Mouse (Mus musculus): Measurements from ENCODE around the gene Mvb12b. TPM values are rescaled to one million over a fixed set of nuclear protein-coding genes. Genes with fewer than 3 reads are reported as not detected.

The Mvb12b gene
- polyA plus RNA-seq, 1 experiment from 2014 or later, result 55.6 TPM

GRCm38 (mm10) chr2:33820037-33820436 is 67.7 kb downstream of the Mvb12b start:
- H3K4me2 ChIP-seq (replicated peaks), result no peak overlapping the region
- WGBS, result 84% methylated on average over 5 of the region's 5 CpGs
- H3K9me3 ChIP-seq, result no peaks in the 10 kb centered on the region
- H3K27ac ChIP-seq (replicated peaks), result no peak overlapping the region
- no peak overlapping the region for H3K9ac ChIP-seq (replicated peaks)
- H3K36me3 ChIP-seq, result peaks cover 50% of the 10 kb centered on the region
- no peaks in the 10 kb centered on the region for H3K27me3 ChIP-seq
- no peak overlapping the region for H3K4me3 ChIP-seq
- peaks cover 8% of the 10 kb centered on the region for H3K4me1 ChIP-seq
- ATAC-seq (ENCODE audit: low FRiP score, low read depth), result no peak

- Histone ChIP-seq H3K4me2 (replicated peaks) (no peak overlapping the region), H3K4me3 (no peak overlapping the region), H3K9ac (replicated peaks) (no peak overlapping the region), H3K27me3 (no peaks in the 10 kb centered on the region), H3K36me3 (peaks cover 34% of the 10 kb centered on the region), H3K9me3 (no peaks in the 10 kb centered on the region), H3K27ac (replicated peaks) (no peak overlapping the region), H3K4me1 (peaks cover 24% of the 10 kb centered on the region)
- 96% methylated on average over 2 of the region's 2 CpGs for WGBS
- no peak for ATAC-seq (ENCODE audit: low FRiP score, low read depth)
These were observed 69.4 kb downstream of the Mvb12b start for GRCm38 (mm10) chr2:33818385-33818784.

- Histone ChIP-seq H3K9me3 (no peaks in the 10 kb centered on the region), H3K4me2 (replicated peaks) (no peak overlapping the region), H3K4me1 (peaks cover 27% of the 10 kb centered on the region), H3K27me3 (no peaks in the 10 kb centered on the region), H3K4me3 (no peak overlapping the region), H3K36me3 (peaks cover 32% of the 10 kb centered on the region), H3K9ac (replicated peaks) (no peak overlapping the region), H3K27ac (replicated peaks) (no peak overlapping the region)
- no peak for ATAC-seq (ENCODE audit: low FRiP score, low read depth)
- WGBS, result 85% methylated on average over 9 of the region's 9 CpGs
These were observed 69.9 kb downstream of the Mvb12b start for GRCm38 (mm10) chr2:33817663-33818346.

GRCm38 (mm10) chr2:33817080-33817479 is 70.7 kb downstream of the Mvb12b start:
- H3K4me3 ChIP-seq, result no peak overlapping the region
- no peaks in the 10 kb centered on the region for H3K9me3 ChIP-seq
- H3K4me1 ChIP-seq, result peaks cover 32% of the 10 kb centered on the region
- H3K9ac ChIP-seq (replicated peaks), result no peak overlapping the region
- peaks cover 32% of the 10 kb centered on the region for H3K36me3 ChIP-seq
- no peak for ATAC-seq (ENCODE audit: low FRiP score, low read depth)
- no peaks in the 10 kb centered on the region for H3K27me3 ChIP-seq
- no peak overlapping the region for H3K27ac ChIP-seq (replicated peaks)
- no peak overlapping the region for H3K4me2 ChIP-seq (replicated peaks)
- 78% methylated on average over 4 of the region's 4 CpGs for WGBS

- Histone ChIP-seq H3K27ac (replicated peaks) (peak overlapping the region; percentile 36; the same call in 1 of the 2 replicates), H3K27me3 (no peaks in the 10 kb centered on the region), H3K4me2 (replicated peaks) (no peak overlapping the region), H3K4me1 (peaks cover 54% of the 10 kb centered on the region), H3K9ac (replicated peaks) (no peak overlapping the region), H3K9me3 (no peaks in the 10 kb centered on the region), H3K36me3 (peaks cover 22% of the 10 kb centered on the region), H3K4me3 (no peak overlapping the region)
- ATAC-seq (ENCODE audit: low FRiP score, low read depth), result no peak
- 48% methylated on average over 8 of the region's 8 CpGs for WGBS
These were observed 73.2 kb downstream of the Mvb12b start for GRCm38 (mm10) chr2:33814581-33814980.

- Histone ChIP-seq H3K36me3 (peaks cover 12% of the 10 kb centered on the region), H3K9ac (replicated peaks) (no peak overlapping the region), H3K27ac (replicated peaks) (0 out of 2 replicates have a peak overlapping the region, but pooled peaks have one; percentile 7), H3K4me2 (replicated peaks) (no peak overlapping the region), H3K9me3 (no peaks in the 10 kb centered on the region), H3K4me1 (peaks cover 61% of the 10 kb centered on the region), H3K27me3 (no peaks in the 10 kb centered on the region), H3K4me3 (no peak overlapping the region)
- no peak for ATAC-seq (ENCODE audit: low FRiP score, low read depth)
- 53% methylated on average over 8 of the region's 8 CpGs for WGBS
These were observed 74.1 kb downstream of the Mvb12b start for GRCm38 (mm10) chr2:33813501-33814240.

- no peak overlapping the region for H3K9ac ChIP-seq (replicated peaks)
- H3K36me3 ChIP-seq, result peaks cover 9% of the 10 kb centered on the region; the same call in 1 of the 2 replicates
- no peak for ATAC-seq (ENCODE audit: low FRiP score, low read depth)
- 68% methylated on average over 11 of the region's 11 CpGs for WGBS
- 0 out of 2 replicates have a peak overlapping the region, but pooled peaks have one; percentile 7 for H3K27ac ChIP-seq (replicated peaks)
- H3K4me1 ChIP-seq, result peaks cover 66% of the 10 kb centered on the region
- H3K9me3 ChIP-seq, result no peaks in the 10 kb centered on the region
- no peaks in the 10 kb centered on the region for H3K27me3 ChIP-seq
- H3K4me3 ChIP-seq, result no peak overlapping the region
- no peak overlapping the region for H3K4me2 ChIP-seq (replicated peaks)
These were observed 74.8 kb downstream of the Mvb12b start for GRCm38 (mm10) chr2:33812980-33813379.

GRCm38 (mm10) chr2:33811349-33811890 is 76.3 kb downstream of the Mvb12b start:
- Histone ChIP-seq H3K4me3 (no peak overlapping the region), H3K27ac (replicated peaks) (peak overlapping the region; percentile 52), H3K4me2 (replicated peaks) (no peak overlapping the region), H3K36me3 (no peaks in the 10 kb centered on the region), H3K4me1 (peaks cover 67% of the 10 kb centered on the region), H3K9me3 (no peaks in the 10 kb centered on the region), H3K27me3 (no peaks in the 10 kb centered on the region), H3K9ac (replicated peaks) (no peak overlapping the region)
- ATAC-seq (ENCODE audit: low FRiP score, low read depth), result no peak
- WGBS, result 70% methylated on average over 17 of the region's 17 CpGs

GRCm38 (mm10) chr2:33809081-33809480 is 78.7 kb downstream of the Mvb12b start:
- ATAC-seq (ENCODE audit: low FRiP score, low read depth), result peak; percentile 13; the same call in 1 of the 2 replicates
- H3K9me3 ChIP-seq, result no peaks in the 10 kb centered on the region
- H3K27ac ChIP-seq (replicated peaks), result peak overlapping the region; percentile 70
- peaks cover 60% of the 10 kb centered on the region for H3K4me1 ChIP-seq
- no peaks in the 10 kb centered on the region for H3K27me3 ChIP-seq
- WGBS, result 88% methylated on average over 3 of the region's 3 CpGs
- no peak overlapping the region for H3K4me3 ChIP-seq
- H3K36me3 ChIP-seq, result no peaks in the 10 kb centered on the region
- no peak overlapping the region for H3K9ac ChIP-seq (replicated peaks)
- H3K4me2 ChIP-seq (replicated peaks), result no peak overlapping the region

- no peak overlapping the region for H3K9ac ChIP-seq (replicated peaks)
- no peak overlapping the region for H3K27ac ChIP-seq (replicated peaks)
- no peak overlapping the region for H3K4me3 ChIP-seq
- WGBS, result 88% methylated on average over 5 of the region's 5 CpGs
- H3K4me2 ChIP-seq (replicated peaks), result no peak overlapping the region
- peaks cover 60% of the 10 kb centered on the region for H3K4me1 ChIP-seq
- no peak for ATAC-seq (ENCODE audit: low FRiP score, low read depth)
- H3K9me3 ChIP-seq, result no peaks in the 10 kb centered on the region
- H3K36me3 ChIP-seq, result 0 out of 2 replicates have a peak, but pooled peaks cover 5% of the 10 kb centered on the region
- H3K27me3 ChIP-seq, result no peaks in the 10 kb centered on the region
These were observed 79.7 kb downstream of the Mvb12b start for GRCm38 (mm10) chr2:33808032-33808431.

GRCm38 (mm10) chr2:33805640-33806039 is 82.1 kb downstream of the Mvb12b start:
- ATAC-seq (ENCODE audit: low FRiP score, low read depth), result no peak
- no peak overlapping the region for H3K4me2 ChIP-seq (replicated peaks)
- H3K36me3 ChIP-seq, result peaks cover 27% of the 10 kb centered on the region
- H3K27me3 ChIP-seq, result no peaks in the 10 kb centered on the region
- H3K9me3 ChIP-seq, result no peaks in the 10 kb centered on the region
- H3K9ac ChIP-seq (replicated peaks), result no peak overlapping the region
- 87% methylated on average over 11 of the region's 11 CpGs for WGBS
- H3K27ac ChIP-seq (replicated peaks), result no peak overlapping the region
- no peak overlapping the region for H3K4me3 ChIP-seq
- peaks cover 49% of the 10 kb centered on the region for H3K4me1 ChIP-seq

- Histone ChIP-seq H3K9ac (replicated peaks) (no peak overlapping the region), H3K4me2 (replicated peaks) (no peak overlapping the region), H3K27me3 (no peaks in the 10 kb centered on the region), H3K27ac (replicated peaks) (no peak overlapping the region), H3K9me3 (no peaks in the 10 kb centered on the region), H3K4me1 (peaks cover 31% of the 10 kb centered on the region), H3K4me3 (no peak overlapping the region), H3K36me3 (peaks cover 33% of the 10 kb centered on the region)
- no peak for ATAC-seq (ENCODE audit: low FRiP score, low read depth)
- WGBS, result 75% methylated on average over 4 of the region's 4 CpGs
These were observed 84.0 kb downstream of the Mvb12b start for GRCm38 (mm10) chr2:33803717-33804214.
